Mouse (Mus musculus) CH12.LX (cell line): ENCODE measurements around the gene Igsf6. TPM values are rescaled to one million over a fixed set of nuclear protein-coding genes. Genes with fewer than 3 reads are reported as not detected.

ENCODE experiments used
- DNase-seq: peaks from one replicate; pipeline ENCODE4 v3.0.0-alpha.2; 2013; ENCODE audit errors: extremely low read depth
- H3K27ac ChIP-seq: 2 replicates; pipeline ENCODE4 v1.5.1; 2012; ENCODE audit warnings: low read depth, mild to moderate bottlenecking, control low read depth, moderate library complexity; ENCODE audit not compliant: insufficient read depth
- H3K27me3 ChIP-seq: replicated peaks from 2 replicates; pipeline ENCODE3; 2012; ENCODE audit warnings: inconsistent platforms
- H3K36me3 ChIP-seq, 2 experiments: replicated peaks in 1 of 2; 2 replicates each; pipeline versions ENCODE3 to v1.6.1; 2012; ENCODE audit warnings: inconsistent platforms in 1 of 2, low read length in 1 of 2, mild to moderate bottlenecking in 1 of 2, mixed read lengths in 1 of 2, moderate library complexity in 1 of 2; ENCODE audit not compliant: control insufficient read depth in 1 of 2, insufficient read depth in 1 of 2
- H3K4me1 ChIP-seq, 2 experiments: 2 replicates each; pipeline ENCODE4 v1.6.1; 2012; ENCODE audit warnings: inconsistent platforms in 1 of 2, moderate library complexity in 1 of 2; ENCODE audit not compliant: insufficient read depth in 2 of 2, control insufficient read depth in 1 of 2
- H3K4me2 ChIP-seq: 2 replicates; pipeline ENCODE4 v1.6.1; 2012; ENCODE audit warnings: low read depth, mild to moderate bottlenecking, control low read depth; ENCODE audit not compliant: poor library complexity, insufficient read depth, severe bottlenecking
- H3K4me3 ChIP-seq, 3 experiments: fragments of 150-350 bp in 1 of 3; sonication (generic) in 1 of 3; replicated peaks in 1 of 3; 2 replicates each; pipeline versions ENCODE3 to v1.5.1; 2011 to 2012; ENCODE audit warnings: low read depth in 2 of 3, low read length in 2 of 3, mild to moderate bottlenecking in 2 of 3, moderate library complexity in 2 of 3, control low read depth in 1 of 3, improper control_type of control experiment in 1 of 3, inconsistent platforms in 1 of 3, mixed read lengths in 1 of 3; ENCODE audit not compliant: poor library complexity in 1 of 3
- H3K79me2 ChIP-seq: replicated peaks from 2 replicates; pipeline ENCODE4 v1.6.1; 2012; ENCODE audit warnings: mild to moderate bottlenecking, moderate library complexity; ENCODE audit not compliant: control insufficient read depth, poor library complexity, insufficient read depth, severe bottlenecking; ENCODE audit errors: extremely low read depth
- H3K9ac ChIP-seq: 2 replicates; pipeline ENCODE4 v1.6.1; 2012; ENCODE audit warnings: low read depth, mild to moderate bottlenecking, control low read depth, moderate library complexity; ENCODE audit not compliant: insufficient read depth
- H3K9me3 ChIP-seq: replicated peaks from 2 replicates; pipeline ENCODE3; 2012; ENCODE audit warnings: low read length, inconsistent platforms, mixed read lengths
- BHLHE40 ChIP-seq: IDR thresholded peaks from 2 replicates; pipeline ENCODE4 v1.6.1; 2011; ENCODE audit warnings: mild to moderate bottlenecking, low read depth, low read length, improper control_type of control experiment
- CHD2 ChIP-seq: IDR thresholded peaks from 2 replicates; pipeline ENCODE4 v1.6.1; 2011; ENCODE audit warnings: low read length, improper control_type of control experiment
- E2F4 ChIP-seq: IDR thresholded peaks from 2 replicates; pipeline ENCODE4 v1.6.1; 2011; ENCODE audit warnings: low read depth, low read length, improper control_type of control experiment; ENCODE audit not compliant: insufficient replicate concordance
- ETS1 ChIP-seq: conservative IDR thresholded peaks from 2 replicates; pipeline ENCODE4 v1.6.1; 2012; ENCODE audit warnings: low read depth, mild to moderate bottlenecking, inconsistent platforms, low read length, improper control_type of control experiment, moderate library complexity
- GABPA ChIP-seq: IDR thresholded peaks from 2 replicates; pipeline ENCODE4 v1.6.1; 2012; ENCODE audit warnings: low read depth, low read length, improper control_type of control experiment, inconsistent platforms; ENCODE audit not compliant: insufficient replicate concordance
- IRF4 ChIP-seq: IDR thresholded peaks from 2 replicates; pipeline ENCODE4 v1.6.1; 2014; ENCODE audit warnings: low read depth, mild to moderate bottlenecking, inconsistent platforms, low read length, improper control_type of control experiment
- KAT2A ChIP-seq: IDR thresholded peaks from 2 replicates; pipeline ENCODE4 v1.6.1; 2012; ENCODE audit warnings: low read length, improper control_type of control experiment, inconsistent platforms; ENCODE audit not compliant: insufficient replicate concordance
- MAFK ChIP-seq: IDR thresholded peaks from 2 replicates; pipeline ENCODE4 v1.6.1; 2011; ENCODE audit warnings: low read length, improper control_type of control experiment; ENCODE audit not compliant: insufficient replicate concordance
- MAZ ChIP-seq: IDR thresholded peaks from 2 replicates; pipeline ENCODE4 v1.6.1; 2012; ENCODE audit warnings: low read depth, mild to moderate bottlenecking, inconsistent platforms, low read length, improper control_type of control experiment, moderate library complexity
- MEF2A ChIP-seq: IDR thresholded peaks from 2 replicates; pipeline ENCODE4 v1.6.1; 2014; ENCODE audit warnings: low read depth, mild to moderate bottlenecking, inconsistent platforms, low read length, improper control_type of control experiment, borderline replicate concordance
- MXI1 ChIP-seq: IDR thresholded peaks from 2 replicates; pipeline ENCODE4 v1.6.1; 2011; ENCODE audit warnings: mild to moderate bottlenecking, low read depth, low read length, improper control_type of control experiment
- MYC ChIP-seq: IDR thresholded peaks from 2 replicates; pipeline ENCODE4 v1.6.1; 2011; ENCODE audit warnings: low read depth, mild to moderate bottlenecking, improper control_type of control experiment, low read length
- NELFE ChIP-seq: IDR thresholded peaks from 2 replicates; pipeline ENCODE4 v1.6.1; 2011; ENCODE audit warnings: low read depth, low read length, improper control_type of control experiment
- NRF1 ChIP-seq: IDR thresholded peaks from 2 replicates; pipeline ENCODE4 v1.6.1; 2014; ENCODE audit warnings: low read depth, mild to moderate bottlenecking, inconsistent platforms, low read length, improper control_type of control experiment, moderate library complexity
- PAX5 ChIP-seq: IDR thresholded peaks from 2 replicates; pipeline ENCODE4 v1.6.1; 2012; ENCODE audit warnings: low read length, inconsistent platforms, mixed read lengths
- POLR2A ChIP-seq: IDR thresholded peaks from 2 replicates; pipeline ENCODE4 v1.6.1; 2011; ENCODE audit warnings: low read depth, mild to moderate bottlenecking, improper control_type of control experiment, low read length
- POLR2AphosphoS2 ChIP-seq: IDR thresholded peaks from 2 replicates; pipeline ENCODE4 v1.6.1; 2011; ENCODE audit warnings: low read depth, low read length, improper control_type of control experiment
- SIN3A ChIP-seq: IDR thresholded peaks from 2 replicates; pipeline ENCODE4 v1.6.1; 2012; ENCODE audit warnings: low read length, improper control_type of control experiment, inconsistent platforms
- SMC3 ChIP-seq: IDR thresholded peaks from 2 replicates; pipeline ENCODE4 v1.6.1; 2011; ENCODE audit warnings: low read depth, low read length, improper control_type of control experiment
- TBP ChIP-seq: conservative IDR thresholded peaks from 2 replicates; pipeline ENCODE4 v1.6.1; 2011; ENCODE audit warnings: low read depth, low read length, improper control_type of control experiment
- UBTF ChIP-seq: IDR thresholded peaks from 2 replicates; pipeline ENCODE4 v1.6.1; 2012; ENCODE audit warnings: low read depth, mild to moderate bottlenecking, inconsistent platforms, low read length, improper control_type of control experiment, moderate library complexity
- USF2 ChIP-seq: conservative IDR thresholded peaks from 2 replicates; pipeline ENCODE4 v1.6.1; 2011; ENCODE audit warnings: low read depth, low read length, improper control_type of control experiment
- ZC3H11A ChIP-seq: IDR thresholded peaks from 2 replicates; pipeline ENCODE4 v1.6.1; 2012; ENCODE audit warnings: low read depth, mild to moderate bottlenecking, inconsistent platforms, low read length, improper control_type of control experiment
- ZKSCAN1 ChIP-seq: IDR thresholded peaks from 2 replicates; pipeline ENCODE4 v1.6.1; 2012; ENCODE audit warnings: low read depth, inconsistent platforms, low read length, improper control_type of control experiment, borderline replicate concordance
- ZMIZ1 ChIP-seq: IDR thresholded peaks from 2 replicates; pipeline ENCODE4 v1.6.1; 2012; ENCODE audit warnings: low read depth, mild to moderate bottlenecking, inconsistent platforms, low read length, improper control_type of control experiment
- dilution Hi-C: fragments of 300-500 bp; cut with MboI; formaldehyde crosslinking; loops from 2 replicates; pipeline ENCODE4 v1.14.3; 2020; ENCODE audit warnings: low sequenced_read_pairs; ENCODE audit not compliant: extremely low pct_unique_long_range_greater_than_20kb, extremely low pct_ligation_motif_present
- in situ Hi-C: fragments of 300-500 bp; cut with MboI; formaldehyde crosslinking; loops from 3 replicates; pipeline ENCODE4 v1.14.3; 2019; ENCODE audit warnings: low sequenced_read_pairs, low pct_ligation_motif_present, low pct_unique_long_range_greater_than_20kb, mixed read lengths
- polyA plus RNA-seq: library from polyadenylated mRNA; unstranded; fragments of >175 nt; gene quantifications from 2 replicates; pipeline ENCODE4 v1.2.1, GENCODE M21; 2012; ENCODE audit warnings: low read depth; ENCODE audit not compliant: insufficient read length
- total RNA-seq, 2 experiments: library from RNA; depleted of rRNA; stranded (reverse); fragments of 300-350 nt in 1 of 2; fragments of >200 nt in 1 of 2; gene quantifications; 2 replicates each; pipeline ENCODE4 v1.2.3; 2012 to 2014

Igsf6 gene
- total and polyA plus RNA-seq, 3 experiments, result 0.21 TPM; not detected in 2

DNA sequence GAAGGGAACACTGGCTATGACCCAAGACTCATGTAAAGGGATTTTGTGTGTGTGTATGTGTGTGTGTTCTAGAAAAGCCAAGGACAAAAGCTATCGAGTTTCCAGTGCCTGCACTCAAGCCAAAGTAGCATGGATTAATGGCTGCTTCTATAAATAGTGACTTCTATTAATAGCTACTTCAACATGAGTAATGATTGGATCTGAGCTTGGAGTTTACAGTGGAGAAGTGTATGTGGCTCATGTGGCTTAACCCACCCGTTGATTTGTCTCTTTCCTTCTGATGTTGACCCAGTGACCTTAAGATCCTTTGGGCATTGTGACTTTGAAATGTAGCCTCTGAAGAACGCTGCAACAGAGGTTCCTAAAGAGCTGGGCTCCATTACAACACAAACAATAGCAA is 36.9 kb upstream of the Igsf6 start:
- Histone ChIP-seq H3K4me2 (no peak overlapping the region), H3K9ac (no peak overlapping the region), H3K27ac (no peak overlapping the region), H3K9me3 (no peaks in the 10 kb centered on the region), H3K27me3 (peaks cover 5% of the 10 kb centered on the region), H3K36me3 (no peaks in the 10 kb centered on the region), H3K79me2 (no peaks in the 10 kb centered on the region), H3K4me3 (no peak overlapping the region), H3K4me1 (no peaks in the 10 kb centered on the region; a peak in 1 of 4 replicates)
- in situ Hi-C loops (loop anchor here (10.0 kb wide), 1 partner anchor 177 kb away; no protein-coding TSS in a partner anchor), dilution Hi-C loops (no loop called here)
- DNase-seq, result no peak
- TF ChIP-seq NRF1 (no peak), POLR2A (no peak), ZMIZ1 (no peak), KAT2A (no peak), BHLHE40 (no peak), MYC (no peak), UBTF (no peak), MAZ (no peak), ETS1 (no peak), PAX5 (no peak), NELFE (no peak), POLR2AphosphoS2 (no peak)

DNA sequence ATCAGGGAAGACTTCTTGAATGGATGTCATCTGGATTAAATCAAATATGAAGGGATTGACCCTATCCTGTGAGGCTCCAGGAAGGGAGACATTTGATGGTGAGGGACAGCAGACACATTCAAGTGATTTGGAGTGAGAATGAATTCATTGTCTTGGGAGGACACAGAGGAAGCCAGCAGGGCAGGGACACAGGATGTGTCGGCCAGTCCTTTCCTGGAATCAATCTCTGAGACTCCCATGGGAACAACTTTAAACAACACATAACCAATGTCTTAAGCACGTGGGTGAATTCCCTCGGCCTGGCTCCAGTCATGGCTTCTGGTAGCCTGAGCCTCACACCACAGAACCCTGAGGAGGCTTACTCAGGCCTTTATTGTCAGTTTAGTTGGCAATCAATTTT is 33.5 kb upstream of the Igsf6 start:
- no peaks in the 10 kb centered on the region; a peak in 1 of 4 replicates for H3K4me1 ChIP-seq
- peaks cover 4% of the 10 kb centered on the region for H3K27me3 ChIP-seq
- in situ Hi-C loops (no loop called here), dilution Hi-C loops (no loop called here)
- no peaks in the 10 kb centered on the region for H3K79me2 ChIP-seq
- no peak overlapping the region for H3K4me2 ChIP-seq
- no peaks in the 10 kb centered on the region for H3K9me3 ChIP-seq
- no peak overlapping the region for H3K27ac ChIP-seq
- no peak for TF ChIP-seq GABPA
- no peak for TF ChIP-seq MEF2A
- no peak for TF ChIP-seq ZC3H11A
- no peak for TF ChIP-seq TBP
- no peak for TF ChIP-seq SIN3A
- TF ChIP-seq USF2, result no peak
- no peak for TF ChIP-seq MYC
- TF ChIP-seq BHLHE40, result no peak
- TF ChIP-seq MAZ, result no peak
- no peak for TF ChIP-seq UBTF
- no peak for TF ChIP-seq SMC3
- TF ChIP-seq CHD2, result no peak
- TF ChIP-seq IRF4, result no peak
- no peak for TF ChIP-seq ETS1
- TF ChIP-seq MXI1, result no peak
- TF ChIP-seq MAFK, result no peak
- no peak for TF ChIP-seq ZKSCAN1
- no peak for TF ChIP-seq POLR2A
- TF ChIP-seq E2F4, result no peak
- TF ChIP-seq, all 38 proteins: peak for 0
- H3K9ac ChIP-seq, result no peak overlapping the region
- H3K36me3 ChIP-seq, result no peaks in the 10 kb centered on the region
- DNase-seq, result no peak
- no peak overlapping the region for H3K4me3 ChIP-seq
